Mouse (Mus musculus) intestine, embryonic 14.5 days (tissue): ENCODE measurements around the gene 1700013G24Rik. TPM values are rescaled to one million over a fixed set of nuclear protein-coding genes. Genes with fewer than 3 reads are reported as not detected.

Experiments
- ATAC-seq: fragments of 200-750 bp; cut with Nextera tagmentation; replicated peaks from 2 replicates; pipeline ENCODE4 v1.8.0; 2017; ENCODE audit warnings: low read depth, moderate number of reproducible peaks, moderate TSS enrichment, moderate library complexity; ENCODE audit not compliant: low FRiP score, low TSS enrichment
- DNase-seq: peaks from one replicate; pipeline ENCODE4 v3.0.0-alpha.2; 2018; ENCODE audit warnings: low spot score
- H3K27ac ChIP-seq: fragments of 300-500 bp; sonication (generic); 2 replicates; pipeline ENCODE4 v1.5.1; 2014; ENCODE audit warnings: low read depth, mild to moderate bottlenecking, control low read depth
- H3K27me3 ChIP-seq: fragments of 300-500 bp; sonication (generic); replicated peaks from 2 replicates; pipeline ENCODE4 v1.6.1; 2014; ENCODE audit warnings: low read length, control low read depth; ENCODE audit not compliant: control insufficient read depth, insufficient read depth
- H3K36me3 ChIP-seq: fragments of 300-500 bp; sonication (generic); 2 replicates; pipeline ENCODE4 v1.6.1; 2014; ENCODE audit warnings: low read length, control low read depth; ENCODE audit not compliant: control insufficient read depth, insufficient read depth
- H3K4me1 ChIP-seq: fragments of 300-500 bp; sonication (generic); replicated peaks from 2 replicates; pipeline ENCODE4 v1.6.1; 2014; ENCODE audit warnings: low read length, control low read depth, mixed read lengths; ENCODE audit not compliant: control insufficient read depth, insufficient read depth
- H3K4me2 ChIP-seq: fragments of 300-500 bp; sonication (generic); 2 replicates; pipeline ENCODE4 v1.6.1; 2014; ENCODE audit warnings: low read length
- H3K4me3 ChIP-seq: fragments of 300-500 bp; sonication (generic); 2 replicates; pipeline ENCODE4 v1.5.1; 2014; ENCODE audit warnings: low read depth, low read length, control low read depth, mixed read lengths
- H3K9ac ChIP-seq: fragments of 300-500 bp; sonication (generic); 2 replicates; pipeline ENCODE4 v1.6.1; 2014; ENCODE audit warnings: mild to moderate bottlenecking, low read length
- H3K9me3 ChIP-seq: fragments of 300-500 bp; sonication (generic); 2 replicates; pipeline ENCODE4 v1.6.1; 2016; ENCODE audit warnings: low read length, control low read depth; ENCODE audit not compliant: control insufficient read depth
- WGBS: fragments of 180-500 bp; shearing (Covaris S2); extraction: QIAGEN DNeasy Blood & Tissue Kit; methylation state at CpG from one replicate; pipeline ENCODE4 v1.1.7; 2014; 5-methylcytosine and 5-hydroxymethylcytosine counted together
- polyA plus RNA-seq: library from polyadenylated mRNA; unstranded; fragments of >200 nt; fragmentation: Nextera tagmentation; extraction: Ambion mirVana; gene quantifications from 2 replicates; pipeline ENCODE4 v1.2.1, GENCODE M21; 2014

The 1700013G24Rik gene
- polyA plus RNA-seq, 1 experiment from 2014 or later = not detected

DNA sequence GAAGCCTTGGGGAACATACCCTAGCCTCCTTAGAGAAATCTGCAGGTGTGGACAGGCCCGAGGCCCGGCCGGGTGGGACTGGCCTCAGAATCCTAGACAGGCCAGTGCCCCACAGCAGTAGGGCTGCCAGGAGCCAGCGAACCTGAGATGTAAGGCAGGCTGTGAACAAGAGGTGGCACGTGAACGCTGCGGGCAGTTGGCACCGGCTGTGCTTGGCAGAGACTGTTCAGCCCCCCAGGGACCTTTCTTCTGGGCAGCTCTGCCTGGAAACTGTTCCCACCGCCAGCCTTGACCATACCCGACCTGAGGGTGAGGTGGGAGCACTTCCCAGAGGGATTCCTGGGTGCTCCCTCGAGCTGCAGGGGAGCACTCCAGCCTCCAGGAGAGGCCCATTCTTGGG, 39.5 kb downstream of the 1700013G24Rik start:
- no peak overlapping the region for H3K4me3 ChIP-seq
- no peak for DNase-seq
- no peaks in the 10 kb centered on the region for H3K27me3 ChIP-seq
- no peak overlapping the region for H3K27ac ChIP-seq
- H3K9me3 ChIP-seq = no peaks in the 10 kb centered on the region
- WGBS = 78% methylated on average over 11 of the region's 11 CpGs
- no peak overlapping the region for H3K4me2 ChIP-seq
- no peak for ATAC-seq
- H3K4me1 ChIP-seq = peaks cover 55% of the 10 kb centered on the region
- no peak overlapping the region for H3K9ac ChIP-seq
- H3K36me3 ChIP-seq = no peaks in the 10 kb centered on the region

- Histone ChIP-seq H3K4me2 (no peak overlapping the region), H3K4me3 (no peak overlapping the region), H3K4me1 (peaks cover 55% of the 10 kb centered on the region), H3K9me3 (no peaks in the 10 kb centered on the region), H3K27ac (no peak overlapping the region), H3K36me3 (no peaks in the 10 kb centered on the region), H3K27me3 (no peaks in the 10 kb centered on the region), H3K9ac (no peak overlapping the region)
- ATAC-seq (no peak), DNase-seq (no peak)
- WGBS = 86% methylated on average over 4 of the region's 4 CpGs
Measured at GRCm38 (mm10) chr4:137493187-137493586, 40.1 kb downstream of the 1700013G24Rik start.

GRCm38 (mm10) chr4:137494751-137495500, 41.8 kb downstream of the 1700013G24Rik start:
- Histone ChIP-seq H3K4me2 (no peak overlapping the region), H3K36me3 (no peaks in the 10 kb centered on the region), H3K9me3 (no peaks in the 10 kb centered on the region), H3K4me3 (no peak overlapping the region), H3K4me1 (peaks cover 52% of the 10 kb centered on the region), H3K27ac (peak overlapping the region; percentile 83), H3K9ac (peak overlapping the region; percentile 25; the same call in 1 of the 2 replicates), H3K27me3 (no peaks in the 10 kb centered on the region)
- ATAC-seq = peak; percentile 50
- DNase-seq = no peak
- WGBS = 14% methylated on average over 19 of the region's 19 CpGs

DNA sequence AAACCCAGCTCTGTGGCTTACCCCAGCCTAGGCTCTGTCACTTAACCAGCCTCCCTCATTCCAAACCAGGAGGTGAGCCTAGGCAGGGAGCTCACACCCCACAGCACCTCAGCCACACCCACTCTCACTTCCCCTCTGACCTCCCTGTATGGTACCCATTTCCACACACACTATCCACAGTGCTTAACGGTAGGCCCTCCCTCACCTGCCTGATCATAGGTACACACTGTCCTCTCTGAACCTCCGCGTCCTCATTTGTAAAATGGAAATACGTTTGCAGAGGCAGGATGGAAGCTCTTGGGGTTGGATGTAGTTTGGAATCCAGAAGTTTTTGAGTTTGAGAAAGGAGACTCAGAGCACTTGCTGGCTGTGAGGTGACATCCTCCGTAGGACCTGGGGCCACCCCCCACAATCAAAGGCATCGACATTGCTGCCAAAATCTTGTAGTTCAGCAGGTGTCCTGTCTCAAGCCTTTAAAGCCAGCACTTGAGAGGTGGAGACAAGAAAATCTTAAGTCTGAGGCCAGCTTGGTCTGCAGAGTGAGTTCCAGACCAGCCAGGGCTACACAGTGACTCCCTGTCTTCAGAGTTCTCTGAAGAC, 42.5 kb downstream of the 1700013G24Rik start:
- 45% methylated on average over 6 of the region's 6 CpGs for WGBS
- Histone ChIP-seq H3K27me3 (no peaks in the 10 kb centered on the region), H3K4me3 (no peak overlapping the region), H3K9ac (no peak overlapping the region), H3K9me3 (no peaks in the 10 kb centered on the region), H3K36me3 (no peaks in the 10 kb centered on the region), H3K4me2 (no peak overlapping the region), H3K4me1 (peaks cover 55% of the 10 kb centered on the region), H3K27ac (peak overlapping the region; percentile 83)
- DNase-seq = no peak
- ATAC-seq = peak; percentile 16; the same call in 1 of the 2 replicates

GRCm38 (mm10) chr4:137497367-137497766, 44.3 kb downstream of the 1700013G24Rik start:
- H3K4me3 ChIP-seq = no peak overlapping the region
- H3K27me3 ChIP-seq = no peaks in the 10 kb centered on the region
- peaks cover 13% of the 10 kb centered on the region for H3K36me3 ChIP-seq
- WGBS = 51% methylated on average over 5 of the region's 5 CpGs
- ATAC-seq (peak; percentile 60), DNase-seq (no peak)
- H3K27ac ChIP-seq = peak overlapping the region; percentile 86
- peaks cover 55% of the 10 kb centered on the region for H3K4me1 ChIP-seq
- no peak overlapping the region for H3K9ac ChIP-seq
- H3K9me3 ChIP-seq = no peaks in the 10 kb centered on the region
- H3K4me2 ChIP-seq = no peak overlapping the region

GRCm38 (mm10) chr4:137497892-137498722, 45.0 kb downstream of the 1700013G24Rik start:
- Histone ChIP-seq H3K27me3 (no peaks in the 10 kb centered on the region), H3K4me2 (no peak overlapping the region), H3K27ac (peak overlapping the region; percentile 86), H3K4me1 (peaks cover 55% of the 10 kb centered on the region), H3K9me3 (no peaks in the 10 kb centered on the region), H3K36me3 (peaks cover 18% of the 10 kb centered on the region), H3K9ac (no peak overlapping the region), H3K4me3 (no peak overlapping the region)
- 35% methylated on average over 9 of the region's 9 CpGs for WGBS
- ATAC-seq (no peak), DNase-seq (no peak)

- no peak for ATAC-seq
- no peak for DNase-seq
- Histone ChIP-seq H3K27ac (peak overlapping the region; percentile 86), H3K36me3 (peaks cover 26% of the 10 kb centered on the region), H3K4me2 (no peak overlapping the region), H3K9ac (no peak overlapping the region), H3K27me3 (no peaks in the 10 kb centered on the region), H3K9me3 (no peaks in the 10 kb centered on the region), H3K4me3 (no peak overlapping the region), H3K4me1 (peaks cover 55% of the 10 kb centered on the region)
- 82% methylated on average over 9 of the region's 9 CpGs for WGBS
Measured at GRCm38 (mm10) chr4:137498882-137499583, 45.9 kb downstream of the 1700013G24Rik start.

GRCm38 (mm10) chr4:137500149-137500548, 47.1 kb downstream of the 1700013G24Rik start:
- DNase-seq (no peak), ATAC-seq (no peak)
- Histone ChIP-seq H3K36me3 (peaks cover 29% of the 10 kb centered on the region), H3K4me3 (no peak overlapping the region), H3K27ac (no peak overlapping the region), H3K27me3 (no peaks in the 10 kb centered on the region), H3K4me2 (no peak overlapping the region), H3K9me3 (no peaks in the 10 kb centered on the region), H3K4me1 (peaks cover 46% of the 10 kb centered on the region), H3K9ac (no peak overlapping the region)
- 56% methylated on average over 12 of the region's 12 CpGs for WGBS
